ENCODE assay signal across 9 mouse cellular contexts in genomic region chr17:11903001-11903400, GRCm38 (mm10).
DNase-seq lines count a peak whose midpoint lies in the region; TF ChIP-seq lines count a peak whose summit lies in the region.
"Had no signal": no experiment of that assay in that cellular context is flagged by ENCODE, and none has a peak within 500 bp of the region (broad histone marks: within the 10 kb centered on the region; RNA-seq: fewer than 3 reads in every experiment).

No protein-coding gene starts in this region.

- no peak overlapping the region for H3K4me3 ChIP-seq in layer of hippocampus, adult 2 months
- H3K4me3 ChIP-seq: neural tube, embryonic 13.5 days had no signal

- peak; percentile 78 for TF ChIP-seq CTCF in layer of hippocampus, adult 2 months (conservative IDR thresholded peaks at IDR 0.05)

- peak; percentile 28 to 31 for DNase-seq in adrenal gland, adult 18-20 months (ENCODE audit: low spot score in 2 of 2)
- no peak for DNase-seq in adrenal gland, postnatal 4 days (ENCODE audit: low spot score in 2 of 2)
- peak; percentile 34 to 46 for DNase-seq in layer of hippocampus, adult 2 months (ENCODE audit: low spot score in 2 of 2)
- no peak for DNase-seq in layer of hippocampus, adult 9-10 months (ENCODE audit: low spot score)
- peak; percentile 3 for DNase-seq in NIH3T3 (ENCODE audit: low read depth)
- DNase-seq in embryo, embryonic 11 days = peak; percentile 42
- DNase-seq in gastrocnemius, postnatal 10 days = no peak
- no peak for DNase-seq in T-cell, adult 2 months (ENCODE audit: low spot score)

- no peak overlapping the region for H3K27ac ChIP-seq in layer of hippocampus, adult 2 months
- H3K27ac ChIP-seq: neural tube, embryonic 13.5 days had no signal

Comparison
In these comparisons a context has a peak if more than half of its experiments do, and no peak if none do; other contexts are left out.
1. DNase-seq: peak in adrenal gland, adult 18-20 months (2 of 2), layer of hippocampus, adult 2 months (2 of 2), NIH3T3 (single experiment) and embryo, embryonic 11 days (single experiment); none in adrenal gland, postnatal 4 days (0 of 2), layer of hippocampus, adult 9-10 months (single experiment), gastrocnemius, postnatal 10 days (single experiment) and T-cell, adult 2 months (single experiment).